Mouse (Mus musculus) lung, postnatal 0 days (tissue): ENCODE measurements around the gene Hspb3. TPM values are rescaled to one million over a fixed set of nuclear protein-coding genes. Genes with fewer than 3 reads are reported as not detected.

ENCODE experiments used
- ATAC-seq: fragments of 200-750 bp; cut with Nextera tagmentation; 2 replicates; pipeline ENCODE4 v1.8.0; 2017; ENCODE audit warnings: moderate library complexity
- DNase-seq: peaks from one replicate; pipeline ENCODE4 v3.0.0-alpha.2; 2016; ENCODE audit warnings: low spot score
- H3K27ac ChIP-seq: fragments of 300-500 bp; sonication (generic); 2 replicates; pipeline ENCODE4 v1.5.1; 2014; ENCODE audit warnings: antibody characterized with exemption, mild to moderate bottlenecking, low read length, mixed read lengths
- H3K27me3 ChIP-seq: fragments of 300-500 bp; sonication (generic); replicated peaks from 2 replicates; pipeline ENCODE4 v1.6.1; 2014; ENCODE audit warnings: low read length, mixed read lengths; ENCODE audit not compliant: insufficient read depth
- H3K36me3 ChIP-seq: fragments of 300-500 bp; sonication (generic); 2 replicates; pipeline ENCODE4 v1.6.1; 2014; ENCODE audit warnings: low read length, mixed read lengths; ENCODE audit not compliant: insufficient read depth
- H3K4me1 ChIP-seq: fragments of 300-500 bp; sonication (generic); 2 replicates; pipeline ENCODE4 v1.6.1; 2014; ENCODE audit warnings: antibody characterized with exemption, low read depth, low read length, mixed read lengths; ENCODE audit not compliant: insufficient read depth
- H3K4me2 ChIP-seq: fragments of 300-500 bp; sonication (generic); replicated peaks from 2 replicates; pipeline ENCODE4 v1.6.1; 2014; ENCODE audit warnings: low read depth, mild to moderate bottlenecking, low read length, moderate library complexity, mixed read lengths
- H3K4me3 ChIP-seq: fragments of 300-500 bp; sonication (generic); 2 replicates; pipeline ENCODE4 v1.5.1; 2014; ENCODE audit warnings: low read depth, low read length
- H3K9ac ChIP-seq: fragments of 300-500 bp; sonication (generic); replicated peaks from 2 replicates; pipeline ENCODE4 v1.6.1; 2014; ENCODE audit warnings: low read depth, mild to moderate bottlenecking
- H3K9me3 ChIP-seq: fragments of 300-500 bp; sonication (generic); 2 replicates; pipeline ENCODE4 v1.6.1; 2016; ENCODE audit warnings: low read length, mixed read lengths
- CTCF ChIP-seq: IDR thresholded peaks from 2 replicates; pipeline ENCODE4 v1.5.1; 2016; ENCODE audit warnings: antibody characterized with exemption, mild to moderate bottlenecking
- EP300 ChIP-seq: IDR thresholded peaks from 2 replicates; pipeline ENCODE4 v1.6.1; 2016; ENCODE audit warnings: antibody characterized with exemption, mild to moderate bottlenecking, control low read depth
- WGBS: fragments of 180-500 bp; shearing (Covaris S2); extraction: QIAGEN DNeasy Blood & Tissue Kit; methylation state at CpG from one replicate; pipeline ENCODE4 v1.1.7; 2014; 5-methylcytosine and 5-hydroxymethylcytosine counted together
- polyA plus RNA-seq: library from polyadenylated mRNA; unstranded; fragments of >200 nt; fragmentation: Nextera tagmentation; extraction: Ambion mirVana; gene quantifications from 2 replicates; pipeline ENCODE4 v1.2.1, GENCODE M21; 2015

The Hspb3 gene
- polyA plus RNA-seq, 1 experiment from 2014 or later = 0.62 TPM

DNA sequence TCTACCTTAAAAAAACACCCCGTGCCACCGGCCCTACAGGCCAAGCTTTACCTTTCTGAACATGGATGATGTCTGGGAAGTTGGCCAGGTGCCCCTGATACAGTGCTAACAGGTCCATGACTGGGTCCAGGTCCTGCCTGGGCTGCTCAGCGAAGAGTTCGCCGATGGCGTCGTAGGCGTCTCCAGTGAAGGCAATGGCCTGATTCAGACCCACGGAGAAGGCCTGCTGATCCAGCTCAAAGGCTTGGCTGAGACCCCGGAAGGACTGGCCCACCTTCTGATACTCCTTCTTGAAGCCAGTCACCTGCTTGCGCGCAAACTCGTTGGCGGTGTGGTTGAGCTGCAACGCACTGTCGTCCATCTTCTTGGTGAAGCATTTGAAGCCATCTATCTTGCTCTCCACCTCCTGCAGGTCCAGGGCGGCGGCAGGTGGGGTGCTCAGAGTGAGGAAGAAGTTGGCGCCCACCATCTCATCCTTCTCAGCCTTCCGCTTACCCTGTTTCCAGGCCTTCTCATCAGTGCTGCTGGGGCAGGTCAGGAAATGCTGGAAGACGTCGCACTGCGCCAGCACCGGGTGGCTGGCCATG, 46.6 kb downstream of the Hspb3 start:
- H3K4me2 ChIP-seq = peak overlapping the region; percentile 80
- WGBS = 45% methylated on average over 24 of the region's 24 CpGs

DNA sequence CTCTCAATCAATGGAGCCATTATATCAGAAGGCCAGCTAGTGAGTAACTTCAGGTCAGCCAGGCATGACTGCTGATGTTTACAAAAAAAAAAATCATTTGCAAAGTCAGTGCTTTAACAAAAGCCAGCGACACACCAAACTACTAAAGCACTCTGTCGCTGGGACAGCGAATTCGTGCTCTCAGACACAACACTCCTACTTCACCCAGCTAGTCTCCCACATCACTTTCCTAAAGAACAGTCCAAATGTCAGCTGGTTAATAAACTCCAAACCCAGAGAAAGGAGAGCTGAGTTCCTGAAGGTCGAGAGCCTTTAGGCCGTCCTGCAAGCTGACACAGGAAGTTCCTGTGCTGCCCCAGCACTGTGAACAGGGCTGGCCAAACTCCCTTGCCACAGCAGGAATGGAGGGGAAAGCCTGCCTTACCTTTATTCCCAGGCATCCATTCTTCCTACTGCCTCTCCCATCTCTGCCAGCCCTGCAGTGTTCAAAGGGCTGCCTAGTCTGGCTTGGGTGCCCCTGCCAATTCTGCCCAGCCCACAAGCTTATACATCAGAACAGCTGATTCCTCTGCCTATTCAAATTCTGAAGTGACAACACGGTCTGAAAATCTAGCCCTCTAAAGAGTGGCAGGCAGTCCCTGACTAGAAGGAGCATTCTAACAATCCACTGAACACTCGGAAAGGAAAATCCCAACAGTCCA, 47.4 kb downstream of the Hspb3 start:
- H3K4me1 ChIP-seq = peaks cover 39% of the 10 kb centered on the region; the same call in 1 of the 2 replicates
- H3K9ac ChIP-seq = peak overlapping the region; percentile 71
- peak overlapping the region; percentile 77 for H3K4me3 ChIP-seq
- no peaks in the 10 kb centered on the region for H3K9me3 ChIP-seq
- peak; percentile 43 for DNase-seq
- H3K27me3 ChIP-seq = no peaks in the 10 kb centered on the region
- H3K4me2 ChIP-seq = peak overlapping the region; percentile 80
- ATAC-seq = no peak
- no peak for TF ChIP-seq CTCF
- no peak for TF ChIP-seq EP300
- H3K27ac ChIP-seq = peak overlapping the region; percentile 75
- no peaks in the 10 kb centered on the region for H3K36me3 ChIP-seq
- 10% methylated on average over 8 of the region's 8 CpGs for WGBS

More for the DNA sequence above, 46.6 kb downstream of the Hspb3 start:
- peak overlapping the region; percentile 71 for H3K9ac ChIP-seq
- H3K27me3 ChIP-seq = no peaks in the 10 kb centered on the region
- H3K4me1 ChIP-seq = peaks cover 35% of the 10 kb centered on the region; the same call in 1 of the 2 replicates
- H3K27ac ChIP-seq = peak overlapping the region; percentile 75; the same call in 1 of the 2 replicates
- H3K4me3 ChIP-seq = peak overlapping the region; percentile 77
- TF ChIP-seq EP300 (no peak), CTCF (no peak)
- no peaks in the 10 kb centered on the region for H3K36me3 ChIP-seq
- H3K9me3 ChIP-seq = no peaks in the 10 kb centered on the region
- DNase-seq = no peak
- ATAC-seq = no peak

DNA sequence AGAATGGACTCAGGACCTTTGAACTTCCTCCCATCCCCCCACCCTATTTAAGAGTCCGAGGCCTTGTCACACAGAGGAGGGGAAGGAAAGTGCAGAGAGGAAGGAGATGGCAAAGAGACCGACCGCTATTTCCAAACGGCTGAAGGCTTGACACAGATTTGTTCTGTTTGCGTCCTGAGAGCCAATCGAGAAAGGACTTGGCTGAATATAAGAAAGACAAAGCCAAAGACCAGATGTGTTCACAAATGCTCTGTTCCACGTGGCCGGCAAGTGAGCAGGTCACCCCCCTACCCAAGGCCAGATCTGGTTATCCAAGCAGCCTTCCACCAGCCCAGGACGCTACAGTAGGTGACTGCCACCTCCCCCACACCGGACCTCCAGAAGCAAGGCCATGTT, 47.9 kb downstream of the Hspb3 start:
- H3K9me3 ChIP-seq = no peaks in the 10 kb centered on the region
- DNase-seq = peak; percentile 68

DNA sequence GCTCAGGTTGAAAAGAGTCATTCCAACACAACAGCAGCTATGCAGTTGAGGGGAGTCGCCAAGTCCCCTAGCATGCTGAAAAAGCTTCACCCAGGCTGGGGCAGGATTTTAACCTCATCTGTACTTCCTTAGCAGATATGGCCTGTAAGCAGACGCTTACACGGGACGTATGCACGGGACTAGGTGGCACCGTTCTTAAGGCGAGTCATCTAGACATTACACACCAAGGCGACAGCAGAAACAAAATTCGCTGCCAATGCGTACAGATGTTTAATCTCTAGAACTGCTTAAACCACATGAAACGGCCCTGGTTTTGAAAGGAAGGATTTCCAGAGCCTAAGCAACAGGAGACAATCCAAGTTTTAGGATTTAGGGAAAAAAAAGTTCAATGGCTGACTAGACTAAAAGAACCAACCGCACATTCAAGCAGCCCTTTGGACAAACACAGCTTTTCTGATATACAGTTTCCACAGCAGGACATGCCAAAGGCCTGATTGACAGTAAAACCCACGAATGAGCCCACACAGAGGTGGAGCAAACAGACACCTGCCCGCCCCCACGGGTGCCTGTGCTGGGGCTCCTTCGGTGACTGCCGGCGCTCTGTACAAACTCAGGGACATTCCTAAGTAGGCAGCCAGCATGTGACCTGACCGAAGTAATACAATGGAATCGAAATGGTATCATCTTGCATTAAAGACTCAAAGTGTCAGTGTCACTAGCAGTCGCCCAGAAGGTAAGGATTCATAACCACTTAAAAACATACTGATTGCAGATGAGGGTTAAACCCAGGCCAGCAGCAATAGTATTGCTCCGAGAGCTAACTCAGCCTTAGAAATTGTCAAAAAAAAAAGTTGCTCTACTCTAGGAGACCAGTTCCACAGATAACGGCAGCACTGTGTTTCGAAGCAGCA, 48.6 kb downstream of the Hspb3 start:
- H3K27ac ChIP-seq = peak overlapping the region; percentile 75
- H3K36me3 ChIP-seq = no peaks in the 10 kb centered on the region
- no peaks in the 10 kb centered on the region for H3K27me3 ChIP-seq
- peak overlapping the region; percentile 80 for H3K4me2 ChIP-seq
- 12% methylated on average over 24 of the region's 24 CpGs for WGBS
- peak overlapping the region; percentile 77 for H3K4me3 ChIP-seq
- peak; percentile 87 for DNase-seq
- H3K9me3 ChIP-seq = no peaks in the 10 kb centered on the region
- H3K9ac ChIP-seq = peak overlapping the region; percentile 71
- TF ChIP-seq CTCF (no peak), EP300 (0 out of 2 replicates have a peak, but pooled peaks have one; percentile 23)
- H3K4me1 ChIP-seq = peaks cover 43% of the 10 kb centered on the region
- ATAC-seq = peak; percentile 46

More for the DNA sequence above, 47.9 kb downstream of the Hspb3 start:
- Histone ChIP-seq H3K27me3 (no peaks in the 10 kb centered on the region), H3K4me2 (peak overlapping the region; percentile 80), H3K9ac (peak overlapping the region; percentile 71), H3K36me3 (no peaks in the 10 kb centered on the region), H3K4me1 (peaks cover 40% of the 10 kb centered on the region), H3K4me3 (peak overlapping the region; percentile 77), H3K27ac (peak overlapping the region; percentile 75)
- TF ChIP-seq CTCF (no peak), EP300 (no peak)
- ATAC-seq = no peak
- 1% methylated on average over 10 of the region's 10 CpGs for WGBS

DNA sequence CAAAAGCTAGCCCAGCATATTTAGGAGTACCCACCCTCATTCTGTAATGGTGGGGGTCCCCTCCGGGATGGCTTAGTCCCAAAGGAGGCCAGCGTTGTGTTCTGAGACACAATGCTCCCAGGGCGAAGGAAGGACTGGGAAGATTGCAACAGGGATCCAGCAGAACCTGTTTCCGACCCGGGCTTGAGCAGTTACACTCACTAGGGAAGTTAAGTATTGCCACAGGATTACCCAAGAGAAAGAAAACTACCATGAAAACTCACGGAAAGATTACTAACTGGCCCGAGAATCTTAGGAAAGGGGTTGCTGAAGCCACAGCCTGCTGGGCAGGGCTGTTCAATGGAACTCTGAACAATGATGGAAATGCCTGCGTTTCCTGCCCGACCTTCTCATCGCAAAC, 49.6 kb downstream of the Hspb3 start:
- Histone ChIP-seq H3K4me3 (peak overlapping the region; percentile 77), H3K36me3 (no peaks in the 10 kb centered on the region), H3K27me3 (no peaks in the 10 kb centered on the region), H3K9ac (no peak overlapping the region), H3K9me3 (no peaks in the 10 kb centered on the region), H3K27ac (peak overlapping the region; percentile 43; the same call in 1 of the 2 replicates), H3K4me1 (peaks cover 47% of the 10 kb centered on the region), H3K4me2 (peak overlapping the region; percentile 80)
- peak; percentile 83 for DNase-seq
- peak; percentile 2; the same call in 1 of the 2 replicates for ATAC-seq
- WGBS = 32% methylated on average over 10 of the region's 10 CpGs
- no peak for TF ChIP-seq EP300
- no peak for TF ChIP-seq CTCF
